Mouse (Mus musculus) cortical plate, adult 2 months (tissue): ENCODE measurements around the gene Wdr66.

ENCODE experiments used
- CTCF ChIP-seq: fragments of 200-500 bp; IDR thresholded peaks from 2 replicates; pipeline ENCODE4 v1.5.1; 2011; ENCODE audit warnings: mild to moderate bottlenecking, control low read depth, low read length; ENCODE audit not compliant: insufficient read depth; ENCODE audit errors: extremely low read depth
- POLR2A ChIP-seq: fragments of 200-500 bp; IDR thresholded peaks from 2 replicates; pipeline ENCODE4 v1.6.1; 2011; ENCODE audit warnings: mild to moderate bottlenecking, low read length, control low read depth; ENCODE audit not compliant: insufficient read depth; ENCODE audit errors: extremely low read depth

DNA sequence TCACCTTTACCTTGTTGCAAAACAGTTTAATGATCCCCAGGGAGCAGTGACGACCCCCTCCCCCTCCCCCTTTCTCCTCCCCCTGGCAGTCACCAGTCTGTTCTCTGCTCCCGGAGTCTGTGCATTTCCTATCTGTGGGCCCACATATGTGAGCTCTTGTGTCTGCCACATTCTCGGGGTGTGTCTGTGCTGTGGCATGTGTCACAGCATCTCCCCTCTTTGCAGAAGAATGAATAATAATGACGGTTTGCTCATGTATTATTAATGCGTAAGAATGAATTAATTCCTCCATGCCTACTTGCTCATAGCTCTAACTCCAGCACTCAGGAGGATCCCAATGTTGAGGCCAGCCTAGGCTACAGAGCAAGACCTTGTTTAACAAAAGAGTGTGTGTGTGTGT lies 21.0 kb downstream of the Wdr66 start:
- no peak for TF ChIP-seq CTCF
- no peak for TF ChIP-seq POLR2A
